Mouse (Mus musculus) bone marrow, adult 2 months (tissue): ENCODE data around the gene Fxyd7.

Experiments
- CTCF ChIP-seq: fragments of 200-500 bp; IDR thresholded peaks from 2 replicates; pipeline ENCODE4 v1.5.1; 2011; ENCODE audit warnings: low read length, control low read depth; ENCODE audit not compliant: control insufficient read depth, insufficient read depth
- POLR2A ChIP-seq: fragments of 200-500 bp; IDR thresholded peaks from 2 replicates; pipeline ENCODE4 v1.6.1; 2011; ENCODE audit warnings: low read depth, mild to moderate bottlenecking, control low read depth, low read length, borderline replicate concordance; ENCODE audit not compliant: control insufficient read depth

- TF ChIP-seq CTCF: no peak
- TF ChIP-seq POLR2A: no peak
Observed at GRCm38 (mm10) chr7:31060621-31061010, 9.3 kb upstream of the Fxyd7 start.
